Mouse (Mus musculus) hindbrain, postnatal 0 days (tissue): ENCODE data around the gene Clspn. TPM values are rescaled to one million over a fixed set of nuclear protein-coding genes. Genes with fewer than 3 reads are reported as not detected.

Source experiments
- ATAC-seq: fragments of 200-750 bp; cut with Nextera tagmentation; 2 replicates; pipeline ENCODE4 v1.8.0; 2017; ENCODE audit warnings: mild to moderate bottlenecking, moderate TSS enrichment, moderate library complexity
- DNase-seq: peaks from one replicate; pipeline ENCODE4 v3.0.0-alpha.2; 2015; ENCODE audit warnings: low spot score
- H3K27ac ChIP-seq: fragments of 300-500 bp; sonication (generic); 2 replicates; pipeline ENCODE4 v1.5.1; 2014; ENCODE audit warnings: mild to moderate bottlenecking
- H3K27me3 ChIP-seq: fragments of 300-500 bp; sonication (generic); 2 replicates; pipeline ENCODE4 v1.6.1; 2014; ENCODE audit warnings: low read length, mixed read lengths; ENCODE audit not compliant: insufficient read depth
- H3K36me3 ChIP-seq: fragments of 300-500 bp; sonication (generic); 2 replicates; pipeline ENCODE4 v1.6.1; 2014; ENCODE audit warnings: low read length, mixed read lengths; ENCODE audit not compliant: insufficient read depth
- H3K4me1 ChIP-seq: fragments of 300-500 bp; sonication (generic); 2 replicates; pipeline ENCODE4 v1.6.1; 2014; ENCODE audit warnings: antibody characterized with exemption, low read length, mixed read lengths; ENCODE audit not compliant: insufficient read depth
- H3K4me2 ChIP-seq: fragments of 300-500 bp; sonication (generic); 2 replicates; pipeline ENCODE4 v1.6.1; 2014; ENCODE audit warnings: low read depth, mild to moderate bottlenecking, low read length, moderate library complexity, mixed read lengths
- H3K4me3 ChIP-seq: fragments of 300-500 bp; sonication (generic); 2 replicates; pipeline ENCODE4 v1.5.1; 2014; ENCODE audit warnings: low read length
- H3K9ac ChIP-seq: fragments of 300-500 bp; sonication (generic); replicated peaks from 2 replicates; pipeline ENCODE4 v1.6.1; 2014; ENCODE audit warnings: mild to moderate bottlenecking, low read length, moderate library complexity, mixed read lengths
- H3K9me3 ChIP-seq: fragments of 300-500 bp; sonication (generic); 2 replicates; pipeline ENCODE4 v1.6.1; 2016; ENCODE audit warnings: low read length, mixed read lengths
- CTCF ChIP-seq: IDR thresholded peaks from 2 replicates; pipeline ENCODE4 v1.5.1; 2016; ENCODE audit warnings: antibody characterized with exemption, control low read depth, low read depth
- WGBS: fragments of 180-500 bp; shearing (Covaris S2); extraction: QIAGEN DNeasy Blood & Tissue Kit; methylation state at CpG from one replicate; pipeline ENCODE4 v1.1.7; 2014; 5-methylcytosine and 5-hydroxymethylcytosine counted together
- polyA plus RNA-seq: library from polyadenylated mRNA; unstranded; fragments of >200 nt; fragmentation: Nextera tagmentation; extraction: Ambion mirVana; gene quantifications from 2 replicates; pipeline ENCODE4 v1.2.1, GENCODE M21; 2015
- total RNA-seq: library from RNA; depleted of rRNA; stranded (reverse); fragments of >200 nt; gene quantifications from 2 replicates; pipeline ENCODE4 v1.2.3, GENCODE M21; 2014

The Clspn gene
- total and polyA plus RNA-seq, 2 experiments from 2014 or later = 2.0 to 5.9 TPM

- 94% methylated on average over 1 of the region's 1 CpGs for WGBS
- ATAC-seq = no peak
- Histone ChIP-seq H3K9me3 (no peaks in the 10 kb centered on the region), H3K9ac (no peak overlapping the region), H3K27me3 (no peaks in the 10 kb centered on the region), H3K27ac (no peak overlapping the region), H3K36me3 (no peaks in the 10 kb centered on the region), H3K4me1 (no peaks in the 10 kb centered on the region), H3K4me3 (no peak overlapping the region), H3K4me2 (no peak overlapping the region)
- 0 out of 2 replicates have a peak, but pooled peaks have one; percentile 7 for TF ChIP-seq CTCF
- no peak for DNase-seq
These were observed 3.0 kb upstream of the Clspn start for GRCm38 (mm10) chr4:126553685-126554084.

- no peaks in the 10 kb centered on the region for H3K9me3 ChIP-seq
- H3K4me3 ChIP-seq = no peak overlapping the region
- peak; percentile 70 for TF ChIP-seq CTCF
- no peak overlapping the region for H3K9ac ChIP-seq
- H3K27ac ChIP-seq = no peak overlapping the region
- H3K36me3 ChIP-seq = no peaks in the 10 kb centered on the region
- H3K27me3 ChIP-seq = no peaks in the 10 kb centered on the region
- ATAC-seq = no peak
- 31% methylated on average over 3 of the region's 3 CpGs for WGBS
- no peak overlapping the region for H3K4me2 ChIP-seq
- peak; percentile 74 for DNase-seq
- H3K4me1 ChIP-seq = no peaks in the 10 kb centered on the region
These were observed 2.3 kb upstream of the Clspn start for GRCm38 (mm10) chr4:126554462-126554861.

- H3K9me3 ChIP-seq = no peaks in the 10 kb centered on the region
- no peaks in the 10 kb centered on the region for H3K4me1 ChIP-seq
- WGBS = 95% methylated on average over 6 of the region's 6 CpGs
- H3K27ac ChIP-seq = no peak overlapping the region
- H3K4me2 ChIP-seq = no peak overlapping the region
- no peak overlapping the region for H3K9ac ChIP-seq
- TF ChIP-seq CTCF = no peak
- no peak overlapping the region for H3K4me3 ChIP-seq
- no peaks in the 10 kb centered on the region for H3K36me3 ChIP-seq
- ATAC-seq = no peak
- H3K27me3 ChIP-seq = no peaks in the 10 kb centered on the region
- DNase-seq = no peak
These were observed 7.1 kb downstream of the Clspn start for GRCm38 (mm10) chr4:126563798-126564197.

GRCm38 (mm10) chr4:126567243-126567642 lies 10.5 kb downstream of the Clspn start:
- ATAC-seq (no peak), DNase-seq (no peak)
- Histone ChIP-seq H3K36me3 (no peaks in the 10 kb centered on the region), H3K4me1 (no peaks in the 10 kb centered on the region), H3K27ac (no peak overlapping the region), H3K4me2 (no peak overlapping the region), H3K9ac (no peak overlapping the region), H3K4me3 (no peak overlapping the region), H3K27me3 (no peaks in the 10 kb centered on the region), H3K9me3 (no peaks in the 10 kb centered on the region)
- WGBS = 94% methylated on average over 4 of the region's 4 CpGs
- TF ChIP-seq CTCF = no peak

GRCm38 (mm10) chr4:126569783-126570182 lies 13.0 kb downstream of the Clspn start:
- H3K36me3 ChIP-seq = 0 out of 2 replicates have a peak, but pooled peaks cover 3% of the 10 kb centered on the region
- ATAC-seq = no peak

GRCm38 (mm10) chr4:126576281-126576680 lies 19.5 kb downstream of the Clspn start:
- DNase-seq = no peak
- H3K9me3 ChIP-seq = no peaks in the 10 kb centered on the region
- no peaks in the 10 kb centered on the region for H3K4me1 ChIP-seq
- H3K36me3 ChIP-seq = 0 out of 2 replicates have a peak, but pooled peaks cover 3% of the 10 kb centered on the region
- H3K27me3 ChIP-seq = no peaks in the 10 kb centered on the region
- H3K27ac ChIP-seq = no peak overlapping the region
- no peak for TF ChIP-seq CTCF
- H3K4me2 ChIP-seq = no peak overlapping the region
- no peak for ATAC-seq
- H3K9ac ChIP-seq = no peak overlapping the region
- H3K4me3 ChIP-seq = no peak overlapping the region
- 94% methylated on average over 5 of the region's 5 CpGs for WGBS

More at GRCm38 (mm10) chr4:126569783-126570182, 13.0 kb downstream of the Clspn start:
- Histone ChIP-seq H3K27me3 (no peaks in the 10 kb centered on the region), H3K4me3 (no peak overlapping the region), H3K9ac (no peak overlapping the region), H3K9me3 (no peaks in the 10 kb centered on the region), H3K4me1 (no peaks in the 10 kb centered on the region), H3K4me2 (no peak overlapping the region), H3K27ac (no peak overlapping the region)
- WGBS = 96% methylated on average over 3 of the region's 3 CpGs
- DNase-seq = no peak
- TF ChIP-seq CTCF = no peak

- no peak for ATAC-seq
- TF ChIP-seq CTCF = no peak
- 90% methylated on average over 3 of the region's 3 CpGs for WGBS
These were observed 21.2 kb downstream of the Clspn start for GRCm38 (mm10) chr4:126577920-126578319.

More at GRCm38 (mm10) chr4:126577920-126578319, 21.2 kb downstream of the Clspn start:
- H3K4me1 ChIP-seq = no peaks in the 10 kb centered on the region
- no peak overlapping the region for H3K27ac ChIP-seq
- 0 out of 2 replicates have a peak, but pooled peaks cover 3% of the 10 kb centered on the region for H3K36me3 ChIP-seq
- H3K4me2 ChIP-seq = no peak overlapping the region
- DNase-seq = no peak
- H3K27me3 ChIP-seq = no peaks in the 10 kb centered on the region
- no peak overlapping the region for H3K4me3 ChIP-seq
- no peaks in the 10 kb centered on the region for H3K9me3 ChIP-seq
- H3K9ac ChIP-seq = no peak overlapping the region
